Mouse (Mus musculus) midbrain, embryonic 13.5 days (tissue): ENCODE measurements around the gene Ints11. TPM values are rescaled to one million over a fixed set of nuclear protein-coding genes. Genes with fewer than 3 reads are reported as not detected.

Experiments
- ATAC-seq: fragments of 200-750 bp; cut with Nextera tagmentation; 2 replicates; pipeline ENCODE4 v1.8.0; 2017; ENCODE audit warnings: mild to moderate bottlenecking, moderate TSS enrichment, moderate library complexity
- H3K27ac ChIP-seq: fragments of 300-500 bp; sonication (generic); 2 replicates; pipeline ENCODE4 v1.5.1; 2015; ENCODE audit warnings: inconsistent platforms, mild to moderate bottlenecking, moderate library complexity
- H3K27me3 ChIP-seq: fragments of 300-500 bp; sonication (generic); 2 replicates; pipeline ENCODE4 v1.6.1; 2015; ENCODE audit warnings: mild to moderate bottlenecking, inconsistent platforms
- H3K36me3 ChIP-seq: fragments of 300-500 bp; sonication (generic); 2 replicates; pipeline ENCODE4 v1.6.1; 2015; ENCODE audit warnings: mild to moderate bottlenecking, inconsistent platforms
- H3K4me1 ChIP-seq: fragments of 300-500 bp; sonication (generic); replicated peaks from 2 replicates; pipeline ENCODE4 v1.6.1; 2015; ENCODE audit warnings: inconsistent platforms
- H3K4me2 ChIP-seq: fragments of 300-500 bp; sonication (generic); replicated peaks from 2 replicates; pipeline ENCODE4 v1.6.1; 2015; ENCODE audit warnings: moderate library complexity, mild to moderate bottlenecking, inconsistent platforms
- H3K4me3 ChIP-seq: fragments of 300-500 bp; sonication (generic); replicated peaks from 2 replicates; pipeline ENCODE4 v1.5.1; 2015; ENCODE audit warnings: mild to moderate bottlenecking, inconsistent platforms
- H3K9ac ChIP-seq: fragments of 300-500 bp; sonication (generic); replicated peaks from 2 replicates; pipeline ENCODE4 v1.6.1; 2015; ENCODE audit warnings: mild to moderate bottlenecking, inconsistent platforms
- H3K9me3 ChIP-seq: fragments of 300-500 bp; sonication (generic); 2 replicates; pipeline ENCODE4 v1.6.1; 2016; ENCODE audit warnings: mild to moderate bottlenecking, inconsistent platforms
- WGBS: fragments of 180-500 bp; shearing (Covaris S2); methylation state at CpG from one replicate; pipeline ENCODE4 v1.1.7; 2015; 5-methylcytosine and 5-hydroxymethylcytosine counted together
- microRNA-seq: library from miRNA; unstranded; fragments of <30 nt; microRNA quantifications from one replicate; pipeline ENCODE4, GENCODE M21; 2016
- polyA plus RNA-seq: library from polyadenylated mRNA; unstranded; fragments of >200 nt; fragmentation: Nextera tagmentation; extraction: Ambion mirVana; gene quantifications from 2 replicates; pipeline ENCODE4 v1.2.1, GENCODE M21; 2015

Gene Ints11
- polyA plus RNA-seq, 1 experiment from 2014 or later: 88.6 TPM

- Histone ChIP-seq H3K4me3 (no peak overlapping the region), H3K4me1 (no peaks in the 10 kb centered on the region), H3K27me3 (no peaks in the 10 kb centered on the region), H3K27ac (no peak overlapping the region), H3K9me3 (no peaks in the 10 kb centered on the region), H3K4me2 (no peak overlapping the region), H3K36me3 (no peaks in the 10 kb centered on the region), H3K9ac (no peak overlapping the region)
- ATAC-seq: no peak
- 77% methylated on average over 1 of the region's 1 CpGs for WGBS
Measured at GRCm38 (mm10) chr4:155932031-155932430, 62.7 kb downstream of the Ints11 start.

Small RNAs within 50 kb of the gene (microRNA-seq; reads per million reads assigned to microRNA genes)
- gene Gm22991: not detected

Other genes with a start within 250 kb of the Ints11 start
- 65.1 and 66.8 TPM in 2 replicates for gene Cdk11b, start 244.7 kb upstream of the Ints11 start, polyA plus RNA-seq
- gene Gm10563, start 224.1 kb upstream of the Ints11 start, polyA plus RNA-seq: not detected in 2 replicates
- gene Mmp23, start 216.2 kb upstream of the Ints11 start, polyA plus RNA-seq: 3.6 and 3.8 TPM in 2 replicates
- 32.6 and 41.9 TPM in 2 replicates for gene Mib2, start 200.3 kb upstream of the Ints11 start, polyA plus RNA-seq
- gene Fndc10, start 175.2 kb upstream of the Ints11 start, polyA plus RNA-seq: 5.0 and 6.4 TPM in 2 replicates
- gene Ssu72, start 164.7 kb upstream of the Ints11 start, polyA plus RNA-seq: 155 and 159 TPM in 2 replicates
- gene Tmem240, start 134.7 kb upstream of the Ints11 start, polyA plus RNA-seq: 8.6 and 10.1 TPM in 2 replicates
- 82.1 and 84.8 TPM in 2 replicates for gene Atad3a, start 108.5 kb upstream of the Ints11 start, polyA plus RNA-seq
- gene Vwa1, start 94.8 kb upstream of the Ints11 start, polyA plus RNA-seq: 18.7 and 20.9 TPM in 2 replicates
- 0.40 and 0.58 TPM in 2 replicates for gene Tmem88b, start 83.7 kb upstream of the Ints11 start, polyA plus RNA-seq
- gene Ankrd65, start 79.1 kb upstream of the Ints11 start, polyA plus RNA-seq: not detected in 2 replicates
- 259 and 262 TPM in 2 replicates for gene Mrpl20, start 66.7 kb upstream of the Ints11 start, polyA plus RNA-seq
- gene Ccnl2, start 57.1 kb upstream of the Ints11 start, polyA plus RNA-seq: 182 and 189 TPM in 2 replicates
- gene Aurkaip1, start 38.3 kb upstream of the Ints11 start, polyA plus RNA-seq: 140 and 146 TPM in 2 replicates
- gene Mxra8, start 29.9 kb upstream of the Ints11 start, polyA plus RNA-seq: 17.9 and 22.2 TPM in 2 replicates
- gene Dvl1, start 22.1 kb upstream of the Ints11 start, polyA plus RNA-seq: 8.1 and 8.4 TPM in 2 replicates
- 0.80 and 0.83 TPM in 2 replicates for gene Tas1r3, start 6.2 kb upstream of the Ints11 start, polyA plus RNA-seq
- 22.1 and 24.5 TPM in 2 replicates for gene Cptp, start 106 bp upstream of the Ints11 start, polyA plus RNA-seq
- gene Pusl1, start 22.2 kb downstream of the Ints11 start, polyA plus RNA-seq: 52.5 and 52.6 TPM in 2 replicates
- 66.0 and 73.5 TPM in 2 replicates for gene Acap3, start 22.3 kb downstream of the Ints11 start, polyA plus RNA-seq
- 128 and 135 TPM in 2 replicates for gene Ube2j2, start 74.3 kb downstream of the Ints11 start, polyA plus RNA-seq
- 8.2 and 11.0 TPM in 2 replicates for gene C1qtnf12, start 92.8 kb downstream of the Ints11 start, polyA plus RNA-seq
- 25.0 and 26.9 TPM in 2 replicates for gene B3galt6, start 123.1 kb downstream of the Ints11 start, polyA plus RNA-seq
- gene Sdf4, start 123.3 kb downstream of the Ints11 start, polyA plus RNA-seq: 125 and 128 TPM in 2 replicates
- gene Tnfrsf4, start 144.3 kb downstream of the Ints11 start, polyA plus RNA-seq: 0.57 TPM in 2 replicates
- gene Tnfrsf18, start 156.6 kb downstream of the Ints11 start, polyA plus RNA-seq: 2.0 and 2.3 TPM in 2 replicates
- not detected in 2 replicates for gene Ttll10, start 189.9 kb downstream of the Ints11 start, polyA plus RNA-seq
- gene 9430015G10Rik, start 240.4 kb downstream of the Ints11 start, polyA plus RNA-seq: 36.6 and 40.6 TPM in 2 replicates